Mouse (Mus musculus) heart, embryonic 15.5 days (tissue): ENCODE data around the gene Tmem200a. TPM values are rescaled to one million over a fixed set of nuclear protein-coding genes. Genes with fewer than 3 reads are reported as not detected.

Experiments
- ATAC-seq: fragments of 200-750 bp; cut with Nextera tagmentation; replicated peaks from 2 replicates; pipeline ENCODE4 v1.8.0; 2017; ENCODE audit warnings: low read depth, moderate TSS enrichment; ENCODE audit not compliant: insufficient number of reproducible peaks, insufficient read depth, low FRiP score
- H3K27ac ChIP-seq: fragments of 300-500 bp; sonication (generic); 2 replicates; pipeline ENCODE4 v1.5.1; 2015; ENCODE audit warnings: mild to moderate bottlenecking, inconsistent platforms
- H3K27me3 ChIP-seq: fragments of 300-500 bp; sonication (generic); 2 replicates; pipeline ENCODE4 v1.6.1; 2015; ENCODE audit warnings: inconsistent platforms
- H3K36me3 ChIP-seq: fragments of 300-500 bp; sonication (generic); 2 replicates; pipeline ENCODE4 v1.6.1; 2015; ENCODE audit warnings: mild to moderate bottlenecking, inconsistent platforms
- H3K4me1 ChIP-seq: fragments of 300-500 bp; sonication (generic); replicated peaks from 2 replicates; pipeline ENCODE4 v1.6.1; 2015; ENCODE audit warnings: inconsistent platforms
- H3K4me2 ChIP-seq: fragments of 300-500 bp; sonication (generic); 2 replicates; pipeline ENCODE4 v1.6.1; 2015; ENCODE audit warnings: inconsistent platforms, mild to moderate bottlenecking, moderate library complexity
- H3K4me3 ChIP-seq: fragments of 300-500 bp; sonication (generic); 2 replicates; pipeline ENCODE4 v1.5.1; 2015; ENCODE audit warnings: mild to moderate bottlenecking, inconsistent platforms
- H3K9ac ChIP-seq: fragments of 300-500 bp; sonication (generic); 2 replicates; pipeline ENCODE4 v1.6.1; 2015; ENCODE audit warnings: mild to moderate bottlenecking, inconsistent platforms
- H3K9me3 ChIP-seq: fragments of 300-500 bp; sonication (generic); replicated peaks from 2 replicates; pipeline ENCODE4 v1.6.1; 2016; ENCODE audit warnings: inconsistent platforms
- WGBS: fragments of 180-500 bp; shearing (Covaris S2); methylation state at CpG from one replicate; pipeline ENCODE4 v1.1.7; 2015; ENCODE audit warnings: mixed read lengths; 5-methylcytosine and 5-hydroxymethylcytosine counted together
- polyA plus RNA-seq: library from polyadenylated mRNA; unstranded; fragments of >200 nt; fragmentation: Nextera tagmentation; extraction: Ambion mirVana; gene quantifications from 2 replicates; pipeline ENCODE4 v1.2.1, GENCODE M21; 2015

Tmem200a gene
- polyA plus RNA-seq, 1 experiment from 2014 or later: 0.40 TPM

GRCm38 (mm10) chr10:25961066-25961465 lies 117.8 kb downstream of the Tmem200a start:
- no peaks in the 10 kb centered on the region for H3K36me3 ChIP-seq
- H3K4me1 ChIP-seq: no peaks in the 10 kb centered on the region
- H3K27ac ChIP-seq: no peak overlapping the region
- ATAC-seq: no peak
- no peak overlapping the region for H3K9ac ChIP-seq
- WGBS: 70% methylated on average over 2 of the region's 2 CpGs
- no peaks in the 10 kb centered on the region for H3K27me3 ChIP-seq
- H3K4me2 ChIP-seq: no peak overlapping the region
- no peaks in the 10 kb centered on the region for H3K9me3 ChIP-seq
- H3K4me3 ChIP-seq: no peak overlapping the region

DNA sequence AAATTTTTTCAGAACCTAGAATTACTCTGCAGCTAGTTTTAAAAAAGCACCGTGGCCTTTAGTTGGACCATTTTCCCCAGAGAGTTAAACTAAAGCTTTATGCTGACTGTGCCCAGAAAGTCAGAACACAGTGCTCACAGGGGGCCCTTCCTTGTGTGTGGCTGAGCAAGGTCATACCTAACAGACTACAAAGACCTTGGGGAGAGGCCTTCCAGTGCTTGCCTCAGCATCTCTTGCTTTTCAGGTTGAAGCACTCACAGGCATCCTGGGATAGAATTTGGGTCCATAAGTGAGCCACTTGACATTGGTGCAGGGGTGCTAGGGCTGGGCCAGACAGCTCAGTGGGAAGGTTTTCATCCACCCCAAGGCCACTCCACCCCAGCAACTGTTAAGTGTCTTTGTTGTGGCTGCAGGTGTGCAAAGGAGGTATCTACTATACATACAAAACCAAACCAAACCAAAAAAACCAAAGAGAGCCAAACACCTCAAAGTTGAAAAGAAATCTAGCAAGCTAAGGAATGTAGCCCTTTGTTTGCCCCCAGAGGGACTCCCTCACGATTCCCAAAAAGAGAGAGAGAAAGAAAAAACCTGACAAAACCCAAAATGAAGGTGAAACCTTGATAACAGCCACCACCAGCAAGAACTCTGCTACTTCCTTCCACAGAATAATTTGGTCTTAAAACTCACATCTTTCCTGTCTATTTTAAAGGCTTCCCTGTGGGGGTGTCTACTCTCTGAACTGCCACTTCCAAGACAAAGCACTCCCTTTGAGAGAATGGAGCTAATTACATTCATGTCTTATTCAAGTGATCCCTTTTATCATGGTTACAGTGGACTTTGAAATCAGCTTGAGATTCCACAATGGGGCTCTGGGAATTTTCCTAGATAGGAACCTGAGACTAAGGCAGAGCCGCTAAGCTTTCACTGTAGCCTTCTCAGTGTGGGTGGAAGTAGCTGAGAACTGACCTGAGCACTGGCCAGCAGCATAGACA lies 119.8 kb downstream of the Tmem200a start:
- Histone ChIP-seq H3K27ac (no peak overlapping the region), H3K36me3 (no peaks in the 10 kb centered on the region), H3K27me3 (no peaks in the 10 kb centered on the region), H3K4me2 (no peak overlapping the region), H3K9ac (no peak overlapping the region), H3K9me3 (no peaks in the 10 kb centered on the region), H3K4me3 (no peak overlapping the region), H3K4me1 (no peaks in the 10 kb centered on the region)
- no peak for ATAC-seq
- WGBS: 52% methylated on average over 3 of the region's 3 CpGs

GRCm38 (mm10) chr10:25954641-25955228 lies 124.1 kb downstream of the Tmem200a start:
- Histone ChIP-seq H3K9me3 (no peaks in the 10 kb centered on the region), H3K9ac (no peak overlapping the region), H3K36me3 (no peaks in the 10 kb centered on the region), H3K27me3 (no peaks in the 10 kb centered on the region), H3K4me1 (no peaks in the 10 kb centered on the region), H3K4me2 (no peak overlapping the region), H3K27ac (no peak overlapping the region), H3K4me3 (no peak overlapping the region)
- ATAC-seq: no peak
- WGBS: 78% methylated on average over 3 of the region's 3 CpGs

DNA sequence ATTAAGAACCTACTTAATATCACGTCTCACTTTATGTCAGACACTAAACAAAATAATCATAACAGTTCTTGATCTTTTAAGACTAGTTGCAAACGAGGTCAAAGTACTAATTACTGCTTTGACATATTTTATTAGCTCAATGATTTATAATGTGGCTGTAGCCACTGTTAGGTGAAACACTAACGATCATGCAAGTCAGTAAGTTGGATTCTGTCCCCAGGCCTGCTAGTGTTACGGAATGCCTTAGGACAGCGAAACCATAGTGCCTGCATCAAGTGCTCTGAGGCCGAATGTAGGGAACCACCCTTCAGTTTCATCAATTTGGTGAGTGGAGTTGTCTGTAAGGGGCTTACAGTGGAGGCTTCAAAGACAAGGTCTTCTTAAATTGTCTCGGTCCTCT lies 126.0 kb downstream of the Tmem200a start:
- H3K4me3 ChIP-seq: no peak overlapping the region
- H3K4me1 ChIP-seq: no peaks in the 10 kb centered on the region
- no peaks in the 10 kb centered on the region for H3K27me3 ChIP-seq
- H3K4me2 ChIP-seq: no peak overlapping the region
- no peaks in the 10 kb centered on the region for H3K9me3 ChIP-seq
- no peak overlapping the region for H3K9ac ChIP-seq
- H3K36me3 ChIP-seq: no peaks in the 10 kb centered on the region
- no peak for ATAC-seq
- no peak overlapping the region for H3K27ac ChIP-seq
- WGBS: 72% methylated on average over 7 of the region's 7 CpGs

- H3K27ac ChIP-seq: no peak overlapping the region
- H3K4me3 ChIP-seq: no peak overlapping the region
- H3K9ac ChIP-seq: no peak overlapping the region
- H3K36me3 ChIP-seq: no peaks in the 10 kb centered on the region
- WGBS: 43% methylated on average over 6 of the region's 6 CpGs
- no peaks in the 10 kb centered on the region for H3K27me3 ChIP-seq
- no peaks in the 10 kb centered on the region for H3K4me1 ChIP-seq
- ATAC-seq: no peak
- no peak overlapping the region for H3K4me2 ChIP-seq
- H3K9me3 ChIP-seq: no peaks in the 10 kb centered on the region
Observed at GRCm38 (mm10) chr10:25952150-25952549, 126.7 kb downstream of the Tmem200a start.

- no peak for ATAC-seq
- 61% methylated on average over 2 of the region's 2 CpGs for WGBS
- Histone ChIP-seq H3K27me3 (no peaks in the 10 kb centered on the region), H3K9me3 (no peaks in the 10 kb centered on the region), H3K9ac (no peak overlapping the region), H3K27ac (no peak overlapping the region), H3K4me3 (no peak overlapping the region), H3K4me1 (no peaks in the 10 kb centered on the region), H3K4me2 (no peak overlapping the region), H3K36me3 (no peaks in the 10 kb centered on the region)
Observed at GRCm38 (mm10) chr10:25945866-25946265, 133.0 kb downstream of the Tmem200a start.

GRCm38 (mm10) chr10:25944641-25945040 lies 134.2 kb downstream of the Tmem200a start:
- Histone ChIP-seq H3K4me2 (no peak overlapping the region), H3K36me3 (no peaks in the 10 kb centered on the region), H3K4me3 (no peak overlapping the region), H3K4me1 (no peaks in the 10 kb centered on the region), H3K9me3 (no peaks in the 10 kb centered on the region), H3K27me3 (no peaks in the 10 kb centered on the region), H3K27ac (no peak overlapping the region), H3K9ac (no peak overlapping the region)
- no peak for ATAC-seq
- WGBS: 82% methylated on average over 2 of the region's 2 CpGs

DNA sequence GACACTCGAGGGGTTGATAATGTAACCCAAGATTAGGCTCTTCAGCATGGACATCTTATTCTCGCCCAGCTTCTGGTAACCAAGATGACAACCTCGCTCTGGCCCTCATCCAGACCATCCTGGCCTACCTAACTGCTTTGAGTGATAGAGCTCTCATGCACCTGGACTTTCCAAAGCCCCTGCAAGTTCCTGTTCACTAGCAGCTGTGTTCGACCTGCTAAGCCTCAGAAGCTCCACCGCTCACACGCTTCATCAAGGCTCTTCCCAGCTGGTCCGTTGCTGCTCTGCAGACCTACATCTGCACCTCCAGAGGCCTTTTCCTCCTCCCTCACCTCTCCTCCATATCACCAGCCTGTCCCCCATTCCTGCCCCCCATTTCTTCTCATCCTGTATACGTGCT lies 147.1 kb downstream of the Tmem200a start:
- Histone ChIP-seq H3K4me2 (no peak overlapping the region), H3K27me3 (no peaks in the 10 kb centered on the region), H3K27ac (no peak overlapping the region), H3K9me3 (no peaks in the 10 kb centered on the region), H3K4me3 (no peak overlapping the region), H3K4me1 (peaks cover 13% of the 10 kb centered on the region), H3K36me3 (no peaks in the 10 kb centered on the region), H3K9ac (no peak overlapping the region)
- no peak for ATAC-seq
- WGBS: 78% methylated on average over 8 of the region's 8 CpGs

GRCm38 (mm10) chr10:25929401-25930150 lies 149.3 kb downstream of the Tmem200a start:
- no peak overlapping the region for H3K9ac ChIP-seq
- H3K27ac ChIP-seq: peak overlapping the region; percentile 60

GRCm38 (mm10) chr10:25928861-25929368 lies 149.9 kb downstream of the Tmem200a start:
- 0 out of 2 replicates have a peak overlapping the region, but pooled peaks have one; percentile 44 for H3K4me2 ChIP-seq
- no peak overlapping the region for H3K9ac ChIP-seq
- no peak overlapping the region for H3K4me3 ChIP-seq
- no peaks in the 10 kb centered on the region for H3K27me3 ChIP-seq
- no peaks in the 10 kb centered on the region for H3K36me3 ChIP-seq
- H3K4me1 ChIP-seq: peaks cover 14% of the 10 kb centered on the region
- peak overlapping the region; percentile 60 for H3K27ac ChIP-seq
- WGBS: 31% methylated on average over 8 of the region's 8 CpGs
- no peak for ATAC-seq
- no peaks in the 10 kb centered on the region for H3K9me3 ChIP-seq

More at GRCm38 (mm10) chr10:25929401-25930150, 149.3 kb downstream of the Tmem200a start:
- no peak overlapping the region; the same call in 1 of the 2 replicates for H3K4me3 ChIP-seq
- H3K4me2 ChIP-seq: peak overlapping the region; percentile 44
- ATAC-seq: no peak; the same call in 1 of the 2 replicates
- 8% methylated on average over 12 of the region's 12 CpGs for WGBS
- H3K4me1 ChIP-seq: peaks cover 14% of the 10 kb centered on the region
- no peaks in the 10 kb centered on the region for H3K36me3 ChIP-seq
- H3K27me3 ChIP-seq: no peaks in the 10 kb centered on the region
- no peaks in the 10 kb centered on the region for H3K9me3 ChIP-seq

GRCm38 (mm10) chr10:25928448-25928786 lies 150.4 kb downstream of the Tmem200a start:
- H3K27ac ChIP-seq: no peak overlapping the region

More at GRCm38 (mm10) chr10:25928448-25928786, 150.4 kb downstream of the Tmem200a start:
- no peak overlapping the region for H3K9ac ChIP-seq
- H3K4me3 ChIP-seq: no peak overlapping the region
- H3K36me3 ChIP-seq: no peaks in the 10 kb centered on the region
- H3K9me3 ChIP-seq: no peaks in the 10 kb centered on the region
- no peak overlapping the region for H3K4me2 ChIP-seq
- peaks cover 14% of the 10 kb centered on the region for H3K4me1 ChIP-seq
- no peak for ATAC-seq
- H3K27me3 ChIP-seq: no peaks in the 10 kb centered on the region
- 60% methylated on average over 3 of the region's 3 CpGs for WGBS
